Mouse (Mus musculus) inflammation-experienced regulatory T-cells, adult 16 weeks (primary cell): Measurements from ENCODE around the gene Atp6v1b1. TPM values are rescaled to one million over a fixed set of nuclear protein-coding genes. Genes with fewer than 3 reads are reported as not detected.

Source experiments
- polyA plus RNA-seq: library from polyadenylated mRNA; unstranded; fragments of 100-300 nt; shearing (Covaris generic); gene quantifications from one replicate; pipeline ENCODE4 v1.2.1, GENCODE M21; 2017

The Atp6v1b1 gene
- polyA plus RNA-seq = not detected

DNA sequence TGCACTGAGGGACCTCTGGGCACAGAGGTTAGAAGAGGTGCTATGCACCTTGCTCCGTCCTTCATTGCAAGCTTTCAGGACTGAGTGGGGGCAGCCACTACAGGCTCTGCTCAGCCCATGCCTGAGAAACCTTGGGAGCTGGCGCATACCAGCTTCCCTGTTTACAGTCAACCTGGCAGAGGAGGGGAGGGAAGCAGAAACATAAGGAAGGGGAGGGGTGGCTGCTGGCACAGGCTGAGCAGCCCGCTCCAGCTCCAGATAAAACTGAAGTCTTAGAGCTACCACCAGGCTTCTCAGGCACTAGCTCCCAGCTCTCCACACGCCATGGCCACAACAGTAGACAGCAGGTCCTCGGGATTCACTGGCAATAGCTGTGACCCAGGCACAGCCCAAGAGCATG, at the start of gene Atp6v1b1:
Gene Atp6v1b1, plus strand, starts transcription at position 230 of the 400 bp plus-strand sequence.

DNA sequence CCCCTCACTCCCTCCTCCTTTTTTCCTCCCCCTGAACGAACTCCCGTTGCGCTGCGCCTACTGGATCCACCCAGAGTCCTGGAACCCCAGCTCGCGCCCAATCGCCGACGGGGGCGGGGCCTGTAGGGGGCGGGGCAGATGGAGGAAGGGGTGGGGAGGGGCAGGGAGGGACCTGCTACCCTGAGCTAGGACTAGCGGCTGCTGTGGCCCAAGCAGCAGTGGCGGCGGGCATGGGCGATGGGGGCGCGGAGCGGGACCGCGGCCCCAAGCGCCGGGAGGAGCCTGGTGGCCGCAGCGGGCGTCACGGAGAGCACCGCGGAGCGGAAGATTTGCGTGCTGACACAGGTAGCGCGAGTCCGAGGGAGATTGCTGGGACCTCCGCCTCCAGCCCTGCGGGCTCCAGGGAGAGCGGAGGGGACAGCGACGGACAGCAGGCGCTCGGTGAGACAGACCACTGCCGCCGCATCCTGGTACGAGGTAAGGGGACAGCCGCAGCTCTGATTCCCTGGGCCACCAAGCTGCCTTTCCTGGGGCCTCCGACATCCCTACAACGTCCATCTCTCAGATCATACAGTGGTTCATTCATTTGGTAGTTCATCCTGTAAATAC, 31.6 kb upstream of the Atp6v1b1 start, which contains the start of gene Vax2:
Gene Vax2, plus strand, starts transcription at position 198 of the 609 bp plus-strand sequence.

GRCm38 (mm10) chr6:83762344-83762743, 19.6 kb downstream of the Atp6v1b1 start, which contains the start of gene Ankrd53:
Gene Ankrd53 (plus strand): TSS chr6:83762644.

GRCm38 (mm10) chr6:83775638-83776293, 33.0 kb downstream of the Atp6v1b1 start, which contains the start of gene Tex261:
Gene Tex261 (minus strand): TSS chr6:83775813.

GRCm38 (mm10) chr6:83794760-83795296, 52.0 kb downstream of the Atp6v1b1 start, which contains the start of gene Nagk:
Gene Nagk (plus strand): TSS chr6:83794982.

Other genes starting within 250 kb of the Atp6v1b1 start
- gene Dguok, start 236.0 kb upstream of the Atp6v1b1 start, polyA plus RNA-seq = 146 TPM
- gene Actg2, start 206.7 kb upstream of the Atp6v1b1 start, polyA plus RNA-seq = 27.7 TPM
- 46.9 TPM for gene Stambp, start 170.3 kb upstream of the Atp6v1b1 start, polyA plus RNA-seq
- gene Clec4f, start 86.8 kb upstream of the Atp6v1b1 start, polyA plus RNA-seq = not detected
- not detected for gene Cd207, start 65.1 kb upstream of the Atp6v1b1 start, polyA plus RNA-seq
- gene Vax2, start 31.7 kb upstream of the Atp6v1b1 start, polyA plus RNA-seq = 0.39 TPM
- not detected for gene Ankrd53, start 19.7 kb downstream of the Atp6v1b1 start, polyA plus RNA-seq
- 110 TPM for gene Tex261, start 32.8 kb downstream of the Atp6v1b1 start, polyA plus RNA-seq
- gene Nagk, start 52.0 kb downstream of the Atp6v1b1 start, polyA plus RNA-seq = 35.5 TPM
- gene Paip2b, start 88.8 kb downstream of the Atp6v1b1 start, polyA plus RNA-seq = 42.8 TPM
- 183 TPM for gene Zfp638, start 124.1 kb downstream of the Atp6v1b1 start, polyA plus RNA-seq